Mouse (Mus musculus): ENCODE data around the gene Cdc42ep2. TPM values are rescaled to one million over a fixed set of nuclear protein-coding genes. Genes with fewer than 3 reads are reported as not detected.
A peak's percentile ranks its signal among the peaks of the same experiment; 100 is the strongest.
"Not testable (repeated sequence)": the region's sequence is repeated elsewhere in the genome, so short reads cannot be mapped to it uniquely, and the experiment has no call there.

The Cdc42ep2 gene
- total RNA-seq, 2 experiments from 2014 or later: not detected

DNA sequence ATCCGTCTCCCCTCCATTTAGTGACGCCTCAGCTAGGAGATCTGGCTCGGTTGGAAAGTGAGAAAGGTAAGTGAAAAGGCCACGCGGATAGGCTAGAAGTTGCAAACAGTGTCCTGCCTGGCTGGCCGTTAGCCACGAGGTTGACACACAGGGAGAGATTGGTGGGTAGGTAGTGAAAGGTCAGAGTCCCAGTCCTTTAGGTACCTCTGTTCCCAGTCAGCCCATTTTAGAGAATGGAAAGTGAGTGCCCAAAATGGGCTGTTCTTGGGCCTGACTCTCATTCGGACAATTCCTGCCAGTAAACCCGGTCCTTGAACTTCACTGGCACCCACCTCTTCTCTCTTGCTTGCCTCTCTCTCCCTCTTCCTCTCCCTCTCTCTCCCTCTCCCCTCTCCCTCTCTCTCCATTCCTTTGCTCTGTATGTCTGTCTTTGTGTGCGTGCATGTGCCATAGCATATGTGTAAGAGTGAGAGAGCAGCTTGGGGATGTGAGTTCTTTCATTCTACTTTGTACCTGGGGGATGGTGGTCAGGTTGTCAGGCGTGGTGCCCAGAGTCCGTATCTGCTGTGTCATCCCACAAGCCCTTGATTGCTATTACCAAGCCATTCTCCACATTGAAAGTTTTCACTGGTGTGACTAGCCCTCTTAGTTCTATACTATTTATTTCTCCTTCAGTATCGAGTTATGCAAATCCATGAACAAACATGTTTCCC lies 11.5 kb downstream of the Cdc42ep2 start, which contains the start of gene Dpf2:
TSS of gene Dpf2 (minus strand) at position 4 of the 713 bp plus-strand sequence.
- ATAC-seq (replicated peaks; ENCODE audit: poor library complexity): peak; percentile 32

DNA sequence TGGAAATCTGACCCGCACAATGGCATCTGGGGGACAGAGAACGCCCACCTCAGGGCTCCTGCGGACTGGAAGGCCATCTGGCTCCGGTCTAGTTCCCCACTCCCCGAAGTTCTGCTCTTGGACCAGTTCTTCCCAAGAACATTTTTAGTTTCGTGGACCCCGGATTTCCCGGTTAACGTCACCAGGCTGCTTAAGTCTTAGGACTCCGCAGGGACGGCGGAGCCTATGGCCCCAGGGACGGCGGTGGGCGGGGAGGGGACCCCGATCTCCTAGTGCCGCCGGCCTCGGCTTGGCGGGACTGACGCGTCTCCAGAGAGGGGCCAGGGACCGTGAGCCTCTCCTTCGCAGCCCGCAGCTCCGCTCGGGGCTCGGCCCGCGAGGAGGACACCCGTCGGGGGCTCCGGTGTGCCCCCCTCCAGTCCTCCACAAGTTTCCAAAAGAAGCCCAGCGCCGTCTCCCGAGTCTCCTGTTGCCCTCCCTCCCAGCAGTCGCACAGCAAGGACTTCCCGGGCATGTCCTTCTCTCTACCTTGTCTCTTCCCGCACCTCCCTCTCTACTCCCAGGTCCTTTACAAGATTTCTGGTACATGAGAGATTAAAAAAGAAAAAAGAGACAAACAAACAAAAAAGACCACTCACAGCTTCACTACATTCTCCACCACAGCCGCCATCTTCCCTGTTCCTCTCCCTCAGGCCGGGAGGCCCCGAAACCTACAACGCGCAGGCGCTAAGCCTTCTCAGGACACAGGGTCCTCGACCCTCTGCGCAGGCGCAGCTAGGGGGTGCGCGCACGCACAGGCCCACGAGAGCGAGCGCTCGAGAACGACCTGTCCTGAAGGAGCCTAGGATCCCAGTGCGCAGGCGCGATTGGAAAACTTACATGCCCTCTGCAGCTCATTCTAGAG lies 12.3 kb downstream of the Cdc42ep2 start:
- ATAC-seq (replicated peaks; ENCODE audit: poor library complexity): peak; percentile 91

DNA sequence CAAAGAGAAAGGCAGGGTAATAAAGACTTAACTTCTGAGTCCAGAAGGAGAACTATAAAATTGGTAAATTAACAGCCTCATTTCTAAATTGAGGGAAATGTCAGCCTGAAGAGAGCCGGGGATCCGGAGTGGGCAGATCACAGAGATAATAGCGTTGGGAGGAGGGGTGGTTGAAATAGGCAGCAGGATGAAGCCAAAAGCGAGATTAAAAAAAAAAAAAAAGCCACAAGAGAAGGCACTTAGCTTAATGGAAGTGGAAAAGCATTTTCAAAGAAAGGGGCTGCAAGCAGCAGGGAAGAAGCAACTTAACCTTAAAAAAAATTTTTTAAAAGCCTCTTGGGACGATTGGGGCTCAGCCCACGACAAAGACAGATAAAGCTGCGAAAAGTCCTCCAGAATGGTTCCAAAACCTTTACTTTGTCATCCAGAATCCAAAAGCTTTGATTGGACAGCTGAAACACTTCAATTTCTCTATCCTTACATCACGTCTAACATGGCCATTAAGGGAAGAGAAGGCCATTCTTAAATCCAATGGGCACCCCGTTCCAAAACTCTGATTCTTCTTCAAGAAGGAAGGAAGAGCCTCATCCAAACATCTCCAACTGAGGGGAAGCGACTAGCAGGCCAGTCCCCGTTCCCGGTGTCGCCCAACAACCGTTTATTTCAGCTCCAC lies 13.1 kb downstream of the Cdc42ep2 start:
- no peak for ATAC-seq (replicated peaks; ENCODE audit: poor library complexity)

DNA sequence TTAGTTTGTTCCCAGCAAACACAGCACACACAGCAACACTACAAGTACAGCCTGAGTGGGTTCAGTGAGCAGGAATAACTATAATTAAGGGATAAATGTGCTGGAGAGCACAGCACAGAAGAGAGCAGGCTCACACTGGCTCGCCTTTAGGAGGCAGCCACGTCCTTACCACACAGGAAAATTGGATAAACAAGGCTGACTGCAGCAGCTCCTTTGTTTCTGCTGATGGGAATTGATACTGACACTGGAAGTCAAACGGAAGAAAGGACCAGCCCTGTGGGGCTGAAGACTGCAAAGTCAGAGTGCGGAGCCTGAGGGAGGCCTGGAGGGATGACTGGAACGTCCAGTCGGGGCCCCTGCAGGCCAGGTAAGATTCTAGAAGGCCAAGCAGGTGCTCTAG lies 14.4 kb downstream of the Cdc42ep2 start:
- no peak for ATAC-seq (replicated peaks; ENCODE audit: poor library complexity)

DNA sequence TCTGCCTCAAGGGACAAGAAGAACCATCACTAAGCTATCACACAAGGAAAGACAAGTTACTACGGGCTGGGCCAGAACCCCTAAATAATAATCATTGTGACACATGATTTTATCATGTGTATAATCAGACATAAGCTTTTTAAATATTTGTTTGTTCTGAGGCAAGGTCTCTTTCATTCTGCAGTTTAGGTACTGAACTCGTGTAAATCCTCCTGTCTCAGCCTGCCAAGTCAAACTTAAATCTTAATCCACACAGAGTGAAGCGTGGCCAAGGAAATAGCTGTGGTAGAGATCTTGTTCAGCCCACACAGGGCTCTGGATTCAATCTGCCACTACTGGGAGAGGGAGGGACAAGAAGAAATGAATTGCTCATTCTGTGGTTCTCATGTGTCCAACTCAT lies 17.3 kb downstream of the Cdc42ep2 start:
- no peak for ATAC-seq (replicated peaks; ENCODE audit: poor library complexity)

DNA sequence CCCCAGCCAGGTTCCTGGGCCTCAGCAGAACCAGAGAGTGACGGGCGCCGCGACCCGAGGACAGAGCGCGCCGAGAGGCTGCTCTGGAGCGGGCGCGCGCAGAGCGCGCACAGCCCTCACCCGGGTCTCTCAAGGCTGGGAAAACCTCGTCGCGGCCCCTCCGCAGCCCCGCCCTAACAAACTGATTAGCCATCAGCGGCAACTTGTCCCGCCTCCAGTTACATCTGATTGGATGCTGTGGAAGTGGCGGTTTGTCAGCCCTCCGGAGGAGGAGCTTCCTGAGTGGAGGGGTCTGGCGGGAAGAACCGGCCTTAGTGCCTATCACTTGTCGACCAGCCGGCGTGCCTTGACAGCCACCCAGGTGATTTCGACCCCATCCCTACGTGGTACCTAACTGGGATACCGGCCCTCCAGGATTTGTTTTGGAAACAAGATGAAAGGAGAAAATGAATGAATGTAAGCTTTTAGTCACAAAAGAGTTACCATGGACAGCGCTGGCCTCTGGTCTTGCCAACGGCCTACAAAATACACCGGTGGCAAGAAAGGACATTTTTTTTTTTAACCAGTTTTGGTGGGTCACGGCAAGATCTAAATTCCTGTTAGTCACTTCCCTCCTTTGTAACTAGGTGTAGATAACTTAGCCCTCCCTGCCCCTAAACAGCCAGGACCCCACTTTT lies 30.5 kb downstream of the Cdc42ep2 start, which contains the start of gene Tigd3:
TSS of gene Tigd3 (minus strand) at position 148 of the 677 bp plus-strand sequence.
- ATAC-seq (replicated peaks; ENCODE audit: poor library complexity): peak; percentile 99

DNA sequence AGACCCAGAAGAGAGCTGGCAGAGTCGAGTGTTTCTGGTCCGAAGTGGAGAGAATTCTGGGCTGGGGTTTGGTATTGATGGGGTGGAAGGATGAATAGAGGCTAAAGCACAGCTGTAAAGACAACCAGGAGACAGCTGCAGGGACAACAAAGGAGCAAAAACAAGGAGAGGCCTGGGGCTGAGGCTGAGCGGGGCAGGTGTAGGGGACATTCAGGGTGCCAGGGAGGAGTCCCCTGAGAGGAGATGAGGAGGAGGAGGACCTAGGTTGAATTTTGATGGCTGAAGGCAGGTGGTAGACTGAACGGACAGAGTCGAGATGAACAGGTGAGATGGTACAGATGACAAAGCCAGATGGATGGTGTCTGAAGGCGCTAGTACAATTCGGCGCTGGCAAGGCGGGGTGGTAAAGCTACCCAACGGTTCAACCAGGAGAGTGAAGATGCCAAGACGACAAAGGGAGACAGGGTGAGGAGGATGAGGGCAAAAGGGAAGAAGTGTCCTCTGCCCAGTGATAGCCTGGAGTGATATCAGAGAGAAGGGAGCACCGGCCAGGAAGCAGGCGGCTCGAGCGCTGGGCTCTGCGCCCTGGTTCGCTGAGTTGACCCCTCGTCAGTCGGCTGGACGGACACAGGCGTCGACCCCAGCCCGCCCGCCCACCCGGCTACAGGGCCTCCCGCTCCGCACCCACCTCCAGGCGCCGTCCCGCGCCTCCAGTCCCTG lies 31.2 kb downstream of the Cdc42ep2 start:
- ATAC-seq (replicated peaks; ENCODE audit: poor library complexity): no peak

DNA sequence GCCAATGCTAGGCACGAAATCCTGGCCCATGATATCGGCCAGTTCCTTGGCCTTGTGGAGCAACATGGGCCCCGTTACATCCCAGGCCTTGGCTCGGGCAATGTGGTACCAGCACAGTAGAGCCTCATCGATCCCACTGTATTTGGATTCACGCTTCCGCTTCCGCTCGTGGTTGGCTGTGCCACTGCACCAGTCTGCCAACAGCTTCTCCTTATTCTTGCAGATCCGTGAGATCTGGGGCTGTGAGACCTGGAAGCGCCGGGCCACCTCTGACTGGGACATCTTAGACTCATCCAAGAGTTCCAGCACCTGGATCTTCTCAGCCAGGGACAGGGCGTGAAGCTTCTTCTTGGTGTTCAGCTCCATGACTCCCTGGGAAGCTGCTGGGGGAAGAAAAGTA lies 31.9 kb downstream of the Cdc42ep2 start:
- no peak for ATAC-seq (replicated peaks; ENCODE audit: poor library complexity)

DNA sequence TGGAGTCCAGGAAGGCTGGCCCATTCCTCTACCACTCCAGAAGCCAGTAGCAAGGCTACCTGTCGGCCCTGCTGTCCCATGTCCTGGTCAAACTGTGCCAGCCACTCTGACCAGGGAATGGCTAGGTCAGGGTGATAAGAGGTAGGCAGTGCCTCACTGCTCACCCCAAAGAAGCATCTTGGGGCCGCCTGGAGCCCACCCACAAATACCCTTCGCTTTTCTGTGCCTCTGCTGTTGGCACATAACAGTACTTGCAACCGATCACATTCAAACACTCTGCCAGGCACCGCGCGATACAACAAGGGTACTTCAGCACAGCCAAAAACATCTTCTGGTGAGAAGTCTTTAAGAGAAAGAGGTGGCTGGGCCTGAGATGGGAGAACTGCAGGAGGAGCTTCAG lies 32.4 kb downstream of the Cdc42ep2 start:
- no peak for ATAC-seq (replicated peaks; ENCODE audit: poor library complexity)

DNA sequence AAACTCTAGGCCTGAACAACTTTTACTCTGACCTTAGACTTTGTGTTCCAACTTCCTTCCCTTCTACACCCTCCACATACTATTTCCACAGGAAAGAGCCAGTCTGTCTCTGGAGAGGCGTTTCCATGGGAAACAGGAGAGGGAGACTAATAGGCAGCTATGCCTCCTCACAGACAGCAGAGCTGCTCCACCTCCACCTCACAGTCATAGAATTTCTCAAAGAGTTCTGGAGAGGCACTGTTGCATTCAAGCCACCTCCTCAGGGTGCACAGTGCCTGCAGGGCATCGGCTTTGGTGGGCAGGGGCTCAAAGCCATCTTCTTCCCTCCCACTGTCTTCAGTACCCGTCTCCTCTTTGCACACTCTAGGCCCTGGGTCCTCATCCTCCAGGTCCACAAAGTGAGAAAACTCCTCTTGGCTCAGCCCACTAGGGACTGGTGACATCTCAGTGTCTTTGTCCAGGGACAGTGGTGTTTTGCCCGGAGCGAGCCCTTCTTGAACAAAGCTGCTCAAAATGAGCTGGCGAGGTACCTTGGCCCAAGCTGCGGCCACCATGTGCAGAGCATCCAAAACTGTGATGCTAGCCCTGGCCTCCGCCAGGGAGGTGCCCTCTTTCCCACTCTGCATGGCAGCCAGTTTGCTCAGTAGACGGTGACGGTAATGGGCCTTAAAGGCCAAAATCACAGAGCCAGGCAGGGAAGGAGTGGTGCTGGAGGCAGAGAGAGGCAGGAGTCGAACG lies 32.9 kb downstream of the Cdc42ep2 start:
- ATAC-seq (replicated peaks; ENCODE audit: poor library complexity): no peak

DNA sequence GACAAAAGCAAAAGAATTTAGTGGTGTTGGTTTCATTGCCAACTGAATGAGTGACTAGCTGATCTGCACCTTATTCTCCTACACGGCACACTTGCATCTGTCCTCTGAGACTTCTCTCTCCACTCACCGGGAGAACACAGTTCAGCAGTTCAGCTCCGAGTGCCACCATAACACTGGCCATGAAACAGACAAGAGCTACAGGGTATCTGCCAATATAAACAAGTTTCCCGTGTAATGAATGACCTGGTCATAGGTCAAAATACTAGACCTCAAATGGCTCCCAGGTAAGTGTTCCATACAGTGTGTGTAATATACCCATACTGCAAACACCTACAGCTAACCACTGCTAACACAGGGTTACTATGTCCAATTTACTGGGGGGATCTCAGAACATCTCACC lies 35.4 kb downstream of the Cdc42ep2 start:
- no peak for ATAC-seq (replicated peaks; ENCODE audit: poor library complexity)

DNA sequence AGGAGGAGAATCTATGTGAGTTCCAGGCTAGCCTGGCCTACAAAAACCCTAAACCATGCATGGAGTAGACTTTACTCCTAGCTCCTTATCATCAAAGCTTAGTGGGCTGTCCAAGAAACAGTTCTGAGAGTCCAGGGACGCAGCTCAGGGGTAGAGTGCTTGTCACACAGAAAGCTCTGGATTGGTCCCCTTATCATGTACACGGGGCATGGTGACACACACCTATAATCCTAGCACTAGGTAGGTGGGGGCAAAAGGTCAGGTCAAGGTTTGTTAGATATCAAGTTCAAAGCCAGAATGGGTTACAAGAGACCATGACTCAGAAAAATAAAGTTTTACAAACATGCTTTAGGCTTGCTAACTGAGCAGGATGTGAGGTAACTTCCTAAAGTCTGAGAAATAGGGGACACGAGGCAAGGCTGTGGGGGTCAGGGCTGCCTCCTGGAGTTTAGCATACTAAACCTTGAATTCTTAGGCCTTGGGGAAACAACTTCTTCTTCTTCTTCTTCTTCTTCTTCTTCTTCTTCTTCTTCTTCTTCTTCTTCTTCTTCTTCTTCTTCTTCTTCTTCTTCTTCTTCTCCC lies 37.3 kb downstream of the Cdc42ep2 start:
- no peak for ATAC-seq (replicated peaks; ENCODE audit: poor library complexity)

DNA sequence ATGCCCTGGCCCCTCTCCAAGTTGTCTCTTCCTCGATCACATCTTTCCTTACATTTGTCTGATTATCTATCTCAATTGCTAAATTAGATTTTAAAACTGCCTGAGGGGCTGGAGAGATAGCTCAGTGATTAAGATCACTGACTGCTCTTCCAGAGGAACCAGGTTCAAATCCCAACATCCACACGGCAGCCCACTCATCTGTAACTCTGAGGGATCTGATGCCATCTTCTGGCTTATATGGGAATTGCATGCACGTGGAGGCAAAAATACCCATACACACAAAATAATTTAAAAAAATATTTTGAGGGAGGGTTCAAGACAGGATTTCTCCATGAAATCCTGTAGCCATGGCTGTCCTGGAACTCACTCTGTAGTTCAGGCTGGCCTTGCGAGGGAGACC lies 38.8 kb downstream of the Cdc42ep2 start:
- peak; percentile 38; the same call in 1 of the 2 replicates for ATAC-seq (replicated peaks; ENCODE audit: poor library complexity)

DNA sequence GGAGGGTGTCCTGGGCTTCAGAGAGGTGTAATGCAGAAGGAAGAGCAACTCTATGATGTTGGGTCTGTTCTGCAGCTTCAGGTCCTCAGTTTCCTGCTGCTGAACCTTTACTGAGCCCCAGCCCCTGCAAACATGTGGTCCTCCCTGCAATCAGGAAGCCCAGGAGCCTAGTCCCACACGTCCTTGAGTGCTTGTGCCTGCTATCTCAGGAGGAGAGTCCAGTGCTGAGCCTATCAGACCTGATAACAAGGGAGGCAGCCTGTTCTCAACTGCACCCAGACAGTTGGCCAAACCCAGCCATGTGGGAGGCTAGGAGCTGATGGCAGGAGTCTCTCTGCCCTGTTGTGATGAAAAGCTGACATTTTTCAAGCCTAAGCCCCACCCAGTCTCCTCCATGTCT lies 40.7 kb downstream of the Cdc42ep2 start:
- ATAC-seq (replicated peaks; ENCODE audit: poor library complexity): peak; percentile 84

DNA sequence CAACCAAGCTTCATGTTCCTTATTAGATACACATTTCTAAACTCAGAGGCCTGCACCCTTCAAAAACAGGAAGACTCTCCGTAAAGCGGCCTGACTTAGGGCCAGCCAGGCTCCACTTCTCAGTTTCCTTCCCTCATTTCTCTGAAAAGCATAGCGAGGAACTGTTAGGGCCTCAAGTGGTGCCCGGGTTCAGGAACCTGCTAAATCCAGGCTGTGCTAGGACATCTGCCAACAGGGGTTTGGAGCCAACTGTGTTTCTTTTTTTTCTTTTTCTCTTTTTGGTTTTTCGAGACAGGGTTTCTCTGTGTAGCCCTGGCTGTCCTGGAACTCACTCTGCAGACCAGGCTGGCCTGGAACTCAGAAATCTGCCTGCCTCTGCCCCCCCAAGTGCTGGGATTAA lies 42.5 kb downstream of the Cdc42ep2 start:
- ATAC-seq (replicated peaks; ENCODE audit: poor library complexity): not testable (repeated sequence)

DNA sequence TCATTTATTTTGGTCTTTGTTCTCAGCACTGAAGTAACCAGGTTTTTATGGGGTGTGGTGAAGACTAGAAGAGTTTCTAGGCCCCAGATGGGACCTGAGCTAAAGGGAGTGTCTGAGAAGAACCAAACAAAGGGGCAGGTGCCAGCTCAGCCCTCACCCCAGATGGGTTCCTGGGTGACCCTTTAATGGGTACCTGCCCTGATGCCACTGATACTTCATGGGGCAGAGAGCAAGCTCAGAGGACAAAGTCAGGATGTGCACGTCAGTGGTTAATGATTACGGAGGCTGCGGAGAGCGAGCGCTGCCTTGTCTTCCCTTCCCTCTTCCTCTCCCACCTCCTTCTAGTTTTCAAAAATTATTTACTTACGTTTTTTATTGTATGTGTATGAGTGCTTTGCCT lies 43.5 kb downstream of the Cdc42ep2 start:
- no peak for ATAC-seq (replicated peaks; ENCODE audit: poor library complexity)

DNA sequence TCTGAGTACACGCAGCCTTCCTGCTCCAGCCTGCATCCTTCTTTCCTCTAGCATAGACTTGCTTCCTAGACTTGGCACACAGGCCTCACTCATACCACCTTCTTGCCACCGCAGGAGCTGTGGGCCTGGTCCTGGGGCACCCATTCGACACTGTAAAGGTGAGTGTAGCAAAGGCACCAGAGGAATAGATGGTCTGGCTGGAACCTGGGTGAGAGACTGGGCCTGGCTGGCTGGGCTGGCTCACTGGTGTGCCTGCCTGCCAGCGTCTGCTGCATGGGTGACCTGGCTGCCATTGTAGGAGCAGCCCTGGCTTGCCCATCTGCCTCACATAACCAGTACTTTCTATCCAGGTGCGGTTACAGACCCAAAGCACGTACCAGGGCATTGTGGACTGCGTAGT lies 44.9 kb downstream of the Cdc42ep2 start:
- no peak for ATAC-seq (replicated peaks; ENCODE audit: poor library complexity)

DNA sequence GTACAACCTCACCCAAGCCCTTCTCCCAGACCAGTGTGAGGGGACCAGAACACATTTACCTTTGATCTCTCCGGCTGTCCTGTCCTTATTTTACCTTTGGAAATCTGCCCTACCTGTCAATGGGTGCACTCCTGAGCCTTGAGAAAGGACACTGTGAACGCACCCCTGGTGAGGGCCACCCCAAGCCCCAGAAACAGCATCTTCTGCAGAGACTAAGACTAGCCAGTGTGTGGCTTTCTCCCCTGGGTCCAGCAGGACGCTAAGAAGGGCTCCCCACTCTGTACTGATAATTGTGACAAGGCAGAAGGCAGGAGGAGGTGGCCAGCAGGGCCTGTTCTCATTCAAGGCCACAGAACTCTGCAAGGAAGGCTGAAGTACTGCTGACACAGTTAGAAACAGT lies 45.7 kb downstream of the Cdc42ep2 start:
- ATAC-seq (replicated peaks; ENCODE audit: poor library complexity): no peak

DNA sequence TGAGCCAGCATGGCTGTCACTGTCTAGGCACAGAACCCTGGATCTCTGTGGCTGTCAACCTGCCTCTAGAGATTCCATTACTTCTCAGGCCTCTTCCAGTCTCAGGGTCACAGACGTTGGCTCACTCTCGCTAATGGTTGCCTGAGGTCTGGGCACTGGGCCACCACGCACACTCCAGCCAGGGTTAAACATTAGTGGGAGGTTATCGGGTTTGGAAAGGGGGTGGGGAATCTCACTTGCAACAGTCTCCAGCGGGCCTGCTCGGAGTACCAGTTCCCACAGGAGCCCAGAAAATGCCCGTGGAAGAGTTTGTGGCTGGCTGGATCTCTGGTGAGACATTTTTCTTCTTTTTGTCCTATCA lies 46.3 kb downstream of the Cdc42ep2 start:
- 0 out of 2 replicates have a peak, but pooled peaks have one; percentile 2 for ATAC-seq (replicated peaks; ENCODE audit: poor library complexity)
